Mouse (Mus musculus): ENCODE measurements around the gene Abcb4.
"Not testable (repeated sequence)": the region's sequence is repeated elsewhere in the genome, so short reads cannot be mapped to it uniquely, and the experiment has no call there.

Gene Abcb4

DNA sequence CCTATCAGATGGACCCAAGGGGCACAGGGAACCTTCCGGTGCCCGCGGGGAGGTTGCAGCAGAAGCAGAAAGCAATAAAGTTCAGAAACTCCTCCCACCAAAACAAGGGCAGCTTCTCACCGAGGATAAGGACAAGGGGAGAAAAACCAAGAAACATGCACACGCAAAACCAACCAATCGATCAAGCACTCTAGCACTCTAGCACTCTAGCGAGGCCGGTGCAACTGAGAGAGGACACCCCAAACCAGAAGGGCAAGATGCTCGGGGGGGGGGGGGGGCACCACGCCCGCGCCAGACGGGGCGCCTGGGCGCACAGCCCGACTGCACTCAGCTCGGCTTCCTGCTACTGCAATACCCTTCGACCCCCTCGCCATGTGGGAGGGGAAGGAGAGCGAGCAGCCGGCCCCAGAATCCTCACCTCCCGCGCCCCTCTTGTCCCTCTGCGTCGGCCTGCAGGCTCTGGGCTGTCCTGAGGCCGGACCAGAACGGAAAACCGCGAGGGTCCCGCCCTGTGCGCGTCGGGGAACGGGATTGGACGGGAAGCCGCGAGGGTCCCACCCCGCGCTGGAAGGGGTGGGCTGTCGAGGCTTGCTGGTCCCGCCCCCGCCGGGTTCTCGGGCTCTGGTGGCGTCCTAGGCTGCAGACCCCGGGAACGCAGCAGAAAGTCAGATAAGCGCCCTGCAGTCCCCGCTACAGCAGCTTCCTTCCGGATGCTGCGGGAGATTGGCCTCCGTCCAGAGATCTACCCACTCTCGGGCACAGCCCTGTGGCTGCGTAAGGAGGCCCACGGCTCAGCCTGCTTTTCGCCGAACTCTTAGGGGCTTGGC lies 103.4 kb downstream of the Abcb4 start, which contains the start of gene Crot:
TSS of gene Crot (minus strand) at position 639 of the 827 bp plus-strand sequence.
- intact Hi-C loops (cut with DNase I): loop anchor here (5.0 kb wide), 1 partner anchor 115 kb away; no protein-coding TSS in a partner anchor

DNA sequence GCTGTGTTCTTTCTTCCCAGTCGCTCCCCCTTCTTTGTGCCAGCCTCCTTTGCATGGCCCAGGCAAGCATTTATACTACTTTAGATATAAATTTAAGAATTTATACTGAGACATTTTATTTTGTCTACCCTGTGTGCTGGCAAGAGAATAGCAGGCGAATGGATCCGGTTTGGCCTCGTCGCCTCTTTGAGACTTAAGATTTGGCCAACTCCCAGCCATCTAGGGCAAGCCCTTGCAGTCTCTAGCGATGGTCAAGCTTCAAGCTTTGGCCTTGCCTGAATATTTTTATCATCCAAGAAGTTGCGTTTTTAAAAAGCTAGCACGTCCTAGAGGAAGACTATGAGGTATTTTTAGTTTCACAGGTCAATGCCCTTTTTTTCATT lies 104.0 kb downstream of the Abcb4 start:
- intact Hi-C loops (cut with DNase I): loop anchor here (5.0 kb wide), 1 partner anchor 115 kb away; no protein-coding TSS in a partner anchor

DNA sequence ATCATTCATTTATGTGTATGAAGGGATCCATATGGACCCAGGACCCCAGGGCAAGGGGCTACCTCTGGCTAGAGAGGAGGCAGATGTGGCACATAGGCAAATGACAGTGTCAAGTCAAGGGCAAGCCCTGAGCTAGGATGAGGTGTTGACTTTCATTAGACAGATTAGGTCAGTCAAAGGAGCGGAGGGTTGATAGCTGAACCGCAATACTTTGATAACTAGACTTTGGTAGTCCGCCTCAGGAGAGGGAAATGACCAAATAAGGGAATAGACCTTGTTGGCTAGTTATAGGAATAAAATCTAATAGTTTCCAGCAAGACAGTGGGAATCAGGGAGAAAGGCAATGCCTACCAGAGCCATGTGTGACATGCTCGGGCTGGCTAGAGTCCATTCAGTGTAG lies 105.6 kb downstream of the Abcb4 start:
- intact Hi-C loops (cut with DNase I): loop anchor here (5.0 kb wide), 1 partner anchor 113 kb away; no protein-coding TSS in a partner anchor

GRCm38 (mm10) chr5:9000006-9000405 lies 106.5 kb downstream of the Abcb4 start:
- intact Hi-C loops (cut with DNase I): not testable (repeated sequence)

GRCm38 (mm10) chr5:9006585-9006984 lies 113.1 kb downstream of the Abcb4 start:
- intact Hi-C loops (cut with DNase I): not testable (repeated sequence)

Data from adrenal gland (tissue).